Mouse (Mus musculus) erythroblast, embryonic 14.5 days (primary cell): ENCODE data around the gene Bicra. TPM values are rescaled to one million over a fixed set of nuclear protein-coding genes. Genes with fewer than 3 reads are reported as not detected.

ENCODE experiments used
- H3K27me3 ChIP-seq: 2 replicates; pipeline ENCODE4 v1.6.1; 2012; ENCODE audit warnings: inconsistent platforms; ENCODE audit not compliant: control insufficient read depth
- H3K36me3 ChIP-seq: 2 replicates; pipeline ENCODE4 v1.6.1; 2012; ENCODE audit warnings: mild to moderate bottlenecking, inconsistent platforms; ENCODE audit not compliant: control insufficient read depth
- H3K4me1 ChIP-seq: 2 replicates; pipeline ENCODE4 v1.6.1; 2012; ENCODE audit warnings: inconsistent platforms; ENCODE audit not compliant: control insufficient read depth
- H3K4me3 ChIP-seq: replicated peaks from 2 replicates; pipeline ENCODE3; 2012; ENCODE audit warnings: moderate library complexity, mild to moderate bottlenecking, inconsistent platforms
- H3K9me3 ChIP-seq: 2 replicates; pipeline ENCODE4 v1.6.1; 2012; ENCODE audit warnings: low read length, inconsistent platforms, mixed read lengths; ENCODE audit not compliant: control insufficient read depth
- GATA1 ChIP-seq: IDR thresholded peaks from 2 replicates; pipeline ENCODE4 v1.6.1; 2012; ENCODE audit warnings: low read length, inconsistent platforms, mixed read lengths
- TAL1 ChIP-seq: IDR thresholded peaks from 3 replicates; pipeline ENCODE4 v1.6.1; 2012; ENCODE audit warnings: low read length, inconsistent platforms, mixed read lengths
- polyA plus RNA-seq: library from polyadenylated mRNA; stranded (reverse); fragments of >175 nt; gene quantifications from 2 replicates; pipeline ENCODE4 v1.2.3, GENCODE M21; 2012

The Bicra gene
- polyA plus RNA-seq, 1 experiment: 2.1 TPM

DNA sequence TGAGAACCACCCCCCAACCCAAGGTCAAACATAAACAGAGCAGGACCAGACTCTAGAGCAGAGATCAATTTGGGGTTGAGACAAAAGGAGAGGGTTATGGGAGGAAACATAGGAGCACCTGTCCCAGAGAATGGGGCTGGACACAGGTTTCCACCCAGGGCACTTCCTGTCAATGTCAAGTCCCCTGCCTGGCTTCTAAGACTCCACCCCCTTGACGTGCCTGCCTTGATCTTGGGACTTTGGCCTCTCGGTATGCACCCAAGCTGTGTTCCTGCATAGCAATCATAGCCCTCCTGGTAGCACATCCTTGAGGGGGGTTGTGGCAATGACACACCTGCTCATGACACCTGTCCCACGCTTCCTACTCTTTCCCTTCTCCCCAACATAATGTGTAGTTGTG, 54.6 kb downstream of the Bicra start:
- no peaks in the 10 kb centered on the region for H3K27me3 ChIP-seq
- H3K36me3 ChIP-seq: peaks cover 80% of the 10 kb centered on the region
- H3K4me1 ChIP-seq: no peaks in the 10 kb centered on the region
- no peak for TF ChIP-seq TAL1
- no peak for TF ChIP-seq GATA1
- no peaks in the 10 kb centered on the region for H3K9me3 ChIP-seq
- H3K4me3 ChIP-seq: no peak overlapping the region

DNA sequence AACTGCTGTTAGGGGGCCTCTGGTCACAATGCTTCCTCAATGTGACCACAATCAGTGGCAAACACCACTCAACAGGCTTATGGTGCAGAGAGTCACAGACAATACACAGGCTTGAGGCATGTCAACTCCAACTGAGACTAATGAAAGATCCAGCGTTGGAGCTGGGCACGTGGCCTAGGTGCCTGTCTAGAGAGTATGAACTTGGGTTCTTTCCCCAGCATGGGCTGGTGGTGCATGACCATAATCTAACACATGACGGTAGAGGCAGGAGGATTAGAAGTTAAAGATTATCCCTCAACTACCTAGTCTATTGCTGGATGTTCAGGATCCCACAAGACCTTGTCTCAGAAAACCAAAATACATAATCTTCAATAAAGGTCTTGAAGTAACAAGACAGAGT, 56.0 kb downstream of the Bicra start:
- Histone ChIP-seq H3K27me3 (no peaks in the 10 kb centered on the region), H3K4me1 (no peaks in the 10 kb centered on the region; the same call in 1 of the 2 replicates), H3K4me3 (no peak overlapping the region), H3K9me3 (no peaks in the 10 kb centered on the region), H3K36me3 (peaks cover 80% of the 10 kb centered on the region)
- TF ChIP-seq GATA1 (no peak), TAL1 (no peak)

DNA sequence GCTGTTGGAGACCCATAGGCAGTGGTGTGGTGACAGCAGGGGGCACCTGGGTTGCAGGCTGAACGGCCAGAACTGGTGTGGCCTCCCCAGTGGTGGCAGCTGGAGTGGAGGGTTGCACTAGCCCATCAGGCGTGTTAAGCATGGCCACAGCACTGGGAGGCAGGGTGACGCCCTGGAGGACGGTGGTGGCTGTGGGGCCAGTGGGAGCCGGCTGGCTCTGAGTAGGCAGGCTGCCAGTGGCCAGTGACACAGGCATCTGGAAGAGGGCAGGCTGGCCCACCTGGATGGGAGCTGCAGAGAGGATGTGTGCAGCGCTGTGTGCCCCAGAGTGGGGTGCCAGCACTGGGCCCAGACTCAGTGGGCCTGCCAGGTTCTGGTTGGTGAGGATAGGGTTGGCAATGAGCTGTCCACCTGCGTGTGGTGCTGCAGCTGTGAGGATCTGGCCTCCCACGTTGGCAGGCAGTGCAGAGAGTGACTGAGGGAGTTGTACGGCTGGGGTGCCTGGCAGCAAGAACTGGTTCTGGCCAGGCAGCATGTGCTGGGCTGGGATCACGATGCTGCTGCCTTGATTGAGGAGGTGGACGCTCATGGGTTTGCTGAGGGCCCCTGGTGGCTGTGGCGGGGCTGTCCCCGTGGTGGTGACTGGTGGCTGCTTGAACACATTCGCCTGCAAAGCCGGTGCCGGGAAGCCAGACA, 59.9 kb downstream of the Bicra start:
- H3K4me1 ChIP-seq: peaks cover 3% of the 10 kb centered on the region
- no peaks in the 10 kb centered on the region for H3K27me3 ChIP-seq
- no peak overlapping the region for H3K4me3 ChIP-seq
- TF ChIP-seq TAL1 (no peak), GATA1 (no peak)
- H3K36me3 ChIP-seq: peaks cover 56% of the 10 kb centered on the region
- no peaks in the 10 kb centered on the region for H3K9me3 ChIP-seq

DNA sequence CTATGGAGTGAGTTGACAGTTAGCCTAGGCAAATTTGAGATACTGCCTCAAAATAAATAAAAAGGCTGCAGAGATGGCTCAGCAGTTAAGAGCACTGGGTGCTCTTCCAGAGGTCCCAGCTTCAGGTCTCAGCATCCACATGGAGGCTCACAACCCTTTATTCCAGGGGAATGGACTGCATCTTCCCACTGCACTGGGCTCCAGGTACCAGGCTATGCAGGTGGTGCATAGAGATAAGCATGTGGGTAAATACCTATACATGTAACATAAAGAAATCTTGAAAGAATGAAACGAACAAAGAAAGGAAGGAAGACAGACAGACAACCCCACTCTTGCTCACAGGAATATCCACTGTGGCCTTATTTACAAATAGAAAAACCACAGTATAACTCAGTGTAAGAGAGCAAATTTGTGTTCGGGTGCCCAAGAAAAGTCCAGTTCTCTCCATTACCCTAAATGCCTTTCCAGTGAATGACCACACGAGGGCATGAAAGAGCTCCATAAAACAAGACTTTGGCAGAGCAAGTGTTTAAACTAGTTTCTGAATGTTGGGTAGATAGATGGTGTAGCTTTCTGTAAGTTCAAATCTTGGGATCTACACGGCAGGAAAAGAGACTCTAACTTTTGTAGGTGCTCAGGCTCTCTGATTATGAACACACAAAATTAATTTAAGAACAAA, 64.9 kb downstream of the Bicra start:
- Histone ChIP-seq H3K4me3 (no peak overlapping the region), H3K27me3 (no peaks in the 10 kb centered on the region), H3K4me1 (peaks cover 8% of the 10 kb centered on the region), H3K36me3 (peaks cover 50% of the 10 kb centered on the region), H3K9me3 (no peaks in the 10 kb centered on the region)
- TF ChIP-seq GATA1 (no peak), TAL1 (peak; percentile 36; the same call in 1 of the 3 replicates)

DNA sequence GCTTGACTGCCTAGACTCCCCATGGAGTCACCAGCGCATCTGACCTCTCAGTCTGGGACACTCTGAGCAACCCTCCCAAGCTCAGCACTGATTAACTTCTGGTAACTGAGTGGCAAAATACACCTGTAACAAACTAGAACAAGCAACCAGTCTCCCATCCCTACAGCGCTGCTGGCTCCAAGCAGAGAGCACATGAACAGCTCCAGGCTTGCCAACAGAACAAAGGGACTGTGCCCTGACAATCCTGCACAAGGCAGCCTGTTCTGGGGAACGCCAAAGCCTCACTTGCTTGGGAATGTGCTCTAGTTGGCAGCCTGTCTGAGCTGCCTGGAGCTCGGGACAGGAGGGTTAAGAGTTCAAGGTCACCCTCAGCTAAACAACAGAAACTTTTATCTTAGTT, 66.2 kb downstream of the Bicra start:
- TF ChIP-seq TAL1 (no peak), GATA1 (no peak)
- no peaks in the 10 kb centered on the region for H3K9me3 ChIP-seq
- H3K4me1 ChIP-seq: peaks cover 8% of the 10 kb centered on the region
- H3K27me3 ChIP-seq: no peaks in the 10 kb centered on the region
- H3K36me3 ChIP-seq: peaks cover 48% of the 10 kb centered on the region
- no peak overlapping the region for H3K4me3 ChIP-seq

DNA sequence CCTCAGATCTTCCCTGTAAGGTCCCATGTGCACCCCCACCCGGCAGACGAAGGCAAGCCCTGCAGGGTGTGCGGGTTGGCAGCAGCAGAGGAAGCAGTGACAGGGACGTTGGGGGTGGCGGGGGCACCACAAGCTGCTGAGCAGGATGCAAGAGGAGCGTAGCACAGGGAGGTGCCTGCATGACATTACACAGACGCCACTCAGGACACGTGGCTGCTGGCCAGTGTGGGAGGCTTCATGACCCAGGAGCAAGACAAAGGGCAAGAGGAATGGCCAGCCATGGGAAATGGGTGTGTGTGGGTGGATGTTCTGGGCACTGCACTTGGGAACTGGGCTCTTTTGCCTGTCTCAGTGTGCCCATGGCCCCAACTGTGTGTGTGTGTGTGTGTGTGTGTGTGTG, 67.5 kb downstream of the Bicra start:
- peaks cover 11% of the 10 kb centered on the region for H3K4me1 ChIP-seq
- no peaks in the 10 kb centered on the region for H3K27me3 ChIP-seq
- H3K9me3 ChIP-seq: no peaks in the 10 kb centered on the region
- no peak for TF ChIP-seq TAL1
- TF ChIP-seq GATA1: no peak
- H3K4me3 ChIP-seq: no peak overlapping the region
- peaks cover 54% of the 10 kb centered on the region for H3K36me3 ChIP-seq

DNA sequence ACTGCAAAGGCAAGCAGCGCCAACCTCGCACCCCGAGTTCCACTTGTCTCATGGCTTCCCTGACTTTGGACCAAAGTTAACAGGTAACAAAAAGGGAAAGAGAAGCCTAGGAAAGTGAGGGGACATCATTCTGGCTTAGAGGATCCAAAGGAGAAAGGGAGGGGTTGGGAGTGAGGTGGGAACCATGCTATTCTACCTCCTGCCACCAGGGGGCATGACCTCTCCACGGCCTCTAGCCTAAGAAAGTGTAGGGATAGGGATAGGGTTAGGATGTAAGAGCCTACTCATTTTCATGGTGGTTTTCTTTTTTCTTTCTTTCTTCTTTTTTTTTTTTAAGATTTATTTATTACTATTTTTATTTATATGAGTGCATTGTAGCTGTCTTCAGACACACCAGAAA, 71.8 kb downstream of the Bicra start:
- H3K4me1 ChIP-seq: peaks cover 11% of the 10 kb centered on the region
- peaks cover 72% of the 10 kb centered on the region for H3K36me3 ChIP-seq
- no peaks in the 10 kb centered on the region for H3K27me3 ChIP-seq
- H3K4me3 ChIP-seq: no peak overlapping the region
- no peak for TF ChIP-seq GATA1
- no peak for TF ChIP-seq TAL1
- peaks cover 5% of the 10 kb centered on the region for H3K9me3 ChIP-seq

DNA sequence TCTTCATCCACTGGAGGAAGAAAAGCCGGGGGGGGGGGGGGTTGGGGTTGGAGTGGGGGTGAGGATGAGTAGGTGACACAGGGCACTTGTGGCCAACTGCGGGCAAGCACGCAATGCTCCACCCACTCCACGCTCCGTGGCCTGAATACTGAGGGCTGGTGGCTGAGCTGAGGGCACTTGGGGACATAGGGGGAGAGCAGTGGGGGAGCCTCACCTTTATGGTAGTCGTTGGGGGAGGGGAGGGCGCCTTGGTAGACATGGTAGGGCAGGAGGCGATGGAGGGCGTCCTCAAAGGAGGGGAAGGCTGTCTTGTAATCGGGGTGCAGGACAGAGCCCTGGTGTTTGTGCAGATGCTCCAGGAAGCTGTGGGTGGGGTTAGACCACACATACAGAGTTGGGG, 72.3 kb downstream of the Bicra start:
- Histone ChIP-seq H3K4me3 (no peak overlapping the region), H3K4me1 (peaks cover 11% of the 10 kb centered on the region), H3K36me3 (peaks cover 68% of the 10 kb centered on the region), H3K27me3 (no peaks in the 10 kb centered on the region), H3K9me3 (peaks cover 5% of the 10 kb centered on the region)
- TF ChIP-seq GATA1: no peak
- no peak for TF ChIP-seq TAL1

DNA sequence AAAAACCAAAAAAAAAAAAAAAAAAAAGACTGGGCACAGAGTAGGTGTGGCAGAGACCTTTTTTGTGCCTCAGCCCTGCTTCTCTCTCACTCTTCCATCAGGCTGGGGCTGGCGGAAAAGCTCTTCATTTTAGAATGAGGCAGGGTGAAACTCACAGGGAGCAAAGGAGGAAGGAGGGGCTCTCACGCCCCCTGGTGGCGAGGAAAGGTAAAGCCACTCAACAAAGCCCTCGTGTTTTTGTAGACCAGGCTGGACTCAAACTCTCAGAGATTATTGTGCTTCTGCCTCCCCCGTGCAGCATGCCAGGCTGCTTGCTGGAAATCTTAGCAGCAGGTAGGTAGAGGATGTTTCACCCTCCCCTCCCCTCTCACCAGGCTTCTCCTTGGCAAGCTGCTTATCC, 73.0 kb downstream of the Bicra start:
- peaks cover 11% of the 10 kb centered on the region for H3K4me1 ChIP-seq
- no peak overlapping the region for H3K4me3 ChIP-seq
- no peaks in the 10 kb centered on the region for H3K27me3 ChIP-seq
- TF ChIP-seq GATA1 (no peak), TAL1 (no peak)
- H3K36me3 ChIP-seq: peaks cover 64% of the 10 kb centered on the region
- peaks cover 5% of the 10 kb centered on the region for H3K9me3 ChIP-seq
